Mouse (Mus musculus) adipose tissue, adult 10 weeks (tissue): ENCODE measurements around the gene Htr2b. TPM values are rescaled to one million over a fixed set of nuclear protein-coding genes. Genes with fewer than 3 reads are reported as not detected.

Source experiments
- polyA plus RNA-seq: library from polyadenylated mRNA; stranded (reverse); fragments of 350-450 nt; fragmentation: Illumina TruSeq; extraction: RNeasy Lipid Tissue Mini Kit (QIAGEN cat#74804); gene quantifications from one replicate; pipeline ENCODE4 v1.2.3, GENCODE M21; 2014; ENCODE audit warnings: low read depth, low replicate concordance

Gene Htr2b
- 0.14 TPM for polyA plus RNA-seq

GRCm38 (mm10) chr1:86111779-86112178, at the start of gene Htr2b:
Htr2b (minus strand) TSS chr1:86111970.

GRCm38 (mm10) chr1:86154133-86154823, 42.5 kb upstream of the Htr2b start, which contains the start of gene Armc9:
Armc9 (plus strand) TSS chr1:86154780.

GRCm38 (mm10) chr1:86133337-86133736, 21.6 kb upstream of the Htr2b start, which contains the start of gene Gm21972:
Gm21972 (plus strand) TSS chr1:86133637.

DNA sequence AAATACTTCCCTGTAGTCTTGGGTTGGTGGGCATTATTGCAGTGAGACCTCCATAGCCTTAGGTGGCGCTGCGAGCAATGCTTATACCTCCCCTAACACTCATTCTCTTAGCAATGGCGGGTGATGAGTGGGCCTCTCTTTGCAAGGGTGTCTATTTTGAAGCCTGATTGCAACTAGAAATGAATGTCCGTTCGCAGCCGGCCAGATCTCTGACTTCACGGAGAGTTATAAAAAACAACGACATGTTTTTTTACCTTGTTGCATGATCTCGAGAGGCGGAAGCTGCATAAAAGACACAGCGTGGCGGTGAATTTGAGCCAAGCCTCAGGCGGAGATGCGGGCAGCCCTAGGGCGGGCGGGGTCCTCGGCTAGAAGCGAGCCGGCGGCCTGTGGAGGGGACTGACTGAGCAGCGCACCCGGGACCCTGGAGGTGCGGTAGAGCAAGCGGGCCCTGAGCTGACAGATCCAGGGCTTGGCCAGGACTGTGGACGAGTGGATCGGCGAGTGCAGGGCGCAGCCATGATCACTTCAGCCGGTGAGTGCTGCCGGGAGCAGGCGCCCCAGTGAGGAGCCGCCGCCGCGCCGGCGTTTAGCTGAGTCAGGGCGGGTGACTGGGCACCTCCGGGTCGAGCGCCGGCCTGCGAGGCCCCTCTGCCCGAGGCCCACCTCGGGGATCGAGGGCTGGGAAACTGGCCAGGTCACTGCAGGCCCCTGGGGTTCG, 47.3 kb downstream of the Htr2b start, which contains the start of gene Psmd1:
Gene Psmd1, plus strand, starts transcription at position 117 of the 721 bp plus-strand sequence.

Other genes starting within 250 kb of the Htr2b start
- gene Itm2c, start 217.7 kb downstream of the Htr2b start, polyA plus RNA-seq, result 257 TPM
- gene 4933407L21Rik, start 183.5 kb downstream of the Htr2b start, polyA plus RNA-seq, result 0.83 TPM
- gene Gpr55, start 151.0 kb downstream of the Htr2b start, polyA plus RNA-seq, result 0.27 TPM
- 41.5 TPM for gene Spata3, start 95.2 kb downstream of the Htr2b start, polyA plus RNA-seq
- 42.1 TPM for gene 2810459M11Rik, start 66.1 kb downstream of the Htr2b start, polyA plus RNA-seq
- gene Psmd1, start 47.6 kb downstream of the Htr2b start, polyA plus RNA-seq, result 83.1 TPM
- not detected for gene Gm21972, start 21.7 kb upstream of the Htr2b start, polyA plus RNA-seq
- 10.4 TPM for gene Armc9, start 42.8 kb upstream of the Htr2b start, polyA plus RNA-seq
- 3.2 TPM for gene B3gnt7, start 190.9 kb upstream of the Htr2b start, polyA plus RNA-seq
- gene Ncl, start 247.4 kb upstream of the Htr2b start, polyA plus RNA-seq, result 162 TPM